25 mouse cellular contexts compared by ENCODE assay signal in the genomic region with DNA sequence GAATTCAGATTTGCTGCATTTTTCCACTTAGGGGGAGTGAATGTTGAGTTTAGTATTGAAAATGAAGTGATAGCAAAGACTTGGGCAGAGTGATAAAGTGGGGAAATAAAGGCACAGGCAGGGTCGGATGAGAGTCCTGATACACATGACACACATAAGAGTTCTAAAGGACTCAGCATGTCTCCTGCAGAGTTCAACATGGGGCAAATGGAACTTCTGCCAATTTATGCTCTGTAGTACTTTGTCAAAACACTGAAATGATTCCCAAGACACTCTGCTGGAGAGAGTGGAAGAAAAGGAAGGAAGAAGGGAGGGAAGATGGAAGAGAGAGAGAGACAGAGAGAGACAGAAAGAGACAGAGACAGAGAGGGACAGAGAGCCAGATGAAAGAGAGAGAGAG.
A peak's percentile ranks its signal among the peaks of the same experiment; 100 is the strongest.
DNase-seq lines count a peak whose midpoint lies in the region; ATAC-seq lines count a peak whose summit lies in the region.
"Had no signal": no experiment of that assay in that cellular context is flagged by ENCODE, and none has a peak within 500 bp of the region (broad histone marks: within the 10 kb centered on the region; RNA-seq: fewer than 3 reads in every experiment).

No protein-coding gene starts in this region.

- peaks cover 16% of the 10 kb centered on the region for H3K36me3 ChIP-seq in forebrain, embryonic 10.5 days (replicated peaks)
- H3K36me3 ChIP-seq in forebrain, embryonic 15.5 days: no peaks in the 10 kb centered on the region
- no peaks in the 10 kb centered on the region for H3K36me3 ChIP-seq in lung, embryonic 15.5 days
- H3K36me3 ChIP-seq: embryonic facial prominence, embryonic 15.5 days; G1E had no signal

- H3K27ac ChIP-seq in forebrain, embryonic 10.5 days: peak overlapping the region; percentile 71; the same call in 1 of the 2 replicates
- no peak overlapping the region for H3K27ac ChIP-seq in forebrain, embryonic 15.5 days (replicated peaks)
- no peak overlapping the region for H3K27ac ChIP-seq in lung, embryonic 15.5 days
- H3K27ac ChIP-seq: embryonic facial prominence, embryonic 13.5 days; embryonic facial prominence, embryonic 15.5 days; forebrain, embryonic 13.5 days had no signal

- H3K4me2 ChIP-seq in forebrain, embryonic 15.5 days (replicated peaks): no peak overlapping the region
- no peak overlapping the region for H3K4me2 ChIP-seq in lung, embryonic 15.5 days
- H3K4me2 ChIP-seq: embryonic facial prominence, embryonic 13.5 days; embryonic facial prominence, embryonic 15.5 days; forebrain, embryonic 13.5 days had no signal

- WGBS in forebrain, embryonic 10.5 days: 83% methylated on average over 1 of the region's 1 CpGs
- WGBS in forebrain, embryonic 15.5 days: 75% methylated on average over 1 of the region's 1 CpGs
- WGBS in lung, embryonic 15.5 days: 55% methylated on average over 1 of the region's 1 CpGs

- no peak for DNase-seq in forebrain, embryonic 10.5 days (ENCODE audit: extremely low spot score, low spot score)
- no peak for DNase-seq in lung, adult 18-20 months
- DNase-seq in adipocyte (ENCODE audit: low spot score): peak; percentile 49
- DNase-seq: adrenal gland, adult 2 months; adrenal gland, postnatal 10 days; adrenal gland, postnatal 25 days; B cell, adult 2 months; cerebellum, adult 11 months; cerebellum, adult 18-20 months; cerebellum, adult 8-10 months; cerebellum, adult 9-11 months; cerebellum, postnatal 14 days; cerebellum, postnatal 36 days; embryo, embryonic 11 days had no signal

- no peak overlapping the region for H3K4me3 ChIP-seq in forebrain, embryonic 10.5 days
- no peak overlapping the region for H3K4me3 ChIP-seq in forebrain, embryonic 15.5 days
- H3K4me3 ChIP-seq in lung, embryonic 15.5 days: no peak overlapping the region
- H3K4me3 ChIP-seq: embryonic facial prominence, embryonic 13.5 days; embryonic facial prominence, embryonic 15.5 days; erythroblast, embryonic 14.5 days; forebrain, embryonic 13.5 days had no signal

- no peak overlapping the region for H3K9ac ChIP-seq in forebrain, embryonic 15.5 days (replicated peaks)
- no peak overlapping the region for H3K9ac ChIP-seq in lung, embryonic 15.5 days
- H3K9ac ChIP-seq: embryonic facial prominence, embryonic 13.5 days; embryonic facial prominence, embryonic 15.5 days; forebrain, embryonic 13.5 days had no signal

- no peaks in the 10 kb centered on the region for H3K27me3 ChIP-seq in forebrain, embryonic 10.5 days (ENCODE audit: poor library complexity, severe bottlenecking)
- H3K27me3 ChIP-seq in forebrain, embryonic 15.5 days: no peaks in the 10 kb centered on the region
- H3K27me3 ChIP-seq in lung, embryonic 15.5 days: no peaks in the 10 kb centered on the region
- H3K27me3 ChIP-seq: CH12.LX; embryonic facial prominence, embryonic 13.5 days; embryonic facial prominence, embryonic 15.5 days; forebrain, embryonic 13.5 days; Patski had no signal

- H3K4me1 ChIP-seq in forebrain, embryonic 10.5 days: peaks cover 31% of the 10 kb centered on the region
- peaks cover 15% of the 10 kb centered on the region for H3K4me1 ChIP-seq in forebrain, embryonic 15.5 days
- H3K4me1 ChIP-seq in lung, embryonic 15.5 days: no peaks in the 10 kb centered on the region
- H3K4me1 ChIP-seq: embryonic facial prominence, embryonic 15.5 days had no signal

- no peak for ATAC-seq in forebrain, embryonic 15.5 days (replicated peaks)
- peak; percentile 35; the same call in 1 of the 2 replicates for ATAC-seq in lung, embryonic 15.5 days (ENCODE audit: borderline replicate concordance, extremely low read depth, low FRiP score, low TSS enrichment)
- ATAC-seq: activated CD4-positive, CD25-positive, alpha-beta regulatory T cell, adult 4 months; CD4-positive, CD25-positive, alpha-beta regulatory T cell, adult 4 months; Patski had no signal

- no peaks in the 10 kb centered on the region for H3K9me3 ChIP-seq in forebrain, embryonic 10.5 days
- H3K9me3 ChIP-seq in forebrain, embryonic 15.5 days: no peaks in the 10 kb centered on the region
- no peaks in the 10 kb centered on the region for H3K9me3 ChIP-seq in lung, embryonic 15.5 days
- H3K9me3 ChIP-seq: embryonic facial prominence, embryonic 13.5 days; embryonic facial prominence, embryonic 15.5 days; forebrain, embryonic 13.5 days; G1E had no signal
